Mouse (Mus musculus): ENCODE data around the gene Myo3b. TPM values are rescaled to one million over a fixed set of nuclear protein-coding genes. Genes with fewer than 3 reads are reported as not detected.
"Not testable (repeated sequence)": the region's sequence is repeated elsewhere in the genome, so short reads cannot be mapped to it uniquely, and the experiment has no call there.

Gene Myo3b
- total RNA-seq (2021) (under 1 TPM in 1 of 2 experiments, not detected in 1; 0.08 TPM), polyA plus RNA-seq (2012; rRNA removed) (not detected in 2 replicates)
- long read RNA-seq = 0 reads

DNA sequence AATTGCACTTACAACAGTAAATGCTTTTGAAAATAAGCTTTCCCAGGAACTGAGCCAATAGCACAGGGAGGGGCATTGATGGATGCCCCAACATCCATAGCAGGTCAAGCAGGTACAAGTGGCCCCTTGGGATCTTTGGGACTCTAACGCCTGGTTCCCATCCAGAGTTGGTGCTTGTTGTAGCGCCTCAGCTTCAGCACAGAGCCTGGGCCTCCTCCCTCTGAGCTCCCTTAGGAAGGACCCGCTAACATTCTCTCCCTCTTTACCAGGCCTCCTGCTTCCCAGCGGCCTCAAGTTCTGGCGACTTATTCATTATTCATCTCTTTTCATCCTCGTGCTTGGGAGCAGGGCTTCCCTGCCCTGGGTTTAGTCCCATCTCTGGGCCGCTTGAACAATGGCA lies at the start of gene Myo3b:
Gene Myo3b (plus strand): TSS at position 375 of the 400 bp plus-strand sequence.
- TF ChIP-seq POLR2A (IDR thresholded peaks at IDR 0.05; ENCODE audit: insufficient read depth, low read depth, low read length) = no peak
- no peak for TF ChIP-seq EP300 (IDR thresholded peaks at IDR 0.05; ENCODE audit: insufficient read depth, low read depth, low read length)
- no peak for TF ChIP-seq CTCF (IDR thresholded peaks at IDR 0.05)
- intact Hi-C loops (cut with DNase I) = no loop called here
- WGBS = 40% methylated on average over 7 of the region's 7 CpGs
- no peak within 1 kb of the TSS for H3K9ac ChIP-seq (ENCODE audit: low read depth, low read length)
- H3K36me3 ChIP-seq (ENCODE audit: control insufficient read depth, insufficient read depth, low read length) = no peaks in the 10 kb centered on the region
- no peaks in the 10 kb centered on the region for H3K27me3 ChIP-seq (ENCODE audit: control insufficient read depth, insufficient read depth, low read length)
- no peaks in the 10 kb centered on the region for H3K79me2 ChIP-seq (replicated peaks; ENCODE audit: control insufficient read depth, insufficient read depth, low read length)
- DNase-seq = no peak
- no peak within 1 kb of the TSS for H3K27ac ChIP-seq
- H3K4me3 ChIP-seq = no peak within 1 kb of the TSS
- no peaks in the 10 kb centered on the region for H3K4me1 ChIP-seq (ENCODE audit: control insufficient read depth, insufficient read depth, low read length)

- intact Hi-C loops (cut with DNase I) = no loop called here
- Histone ChIP-seq H3K4me3 (no peak overlapping the region), H3K79me2 (replicated peaks; ENCODE audit: control insufficient read depth, insufficient read depth, low read length) (no peaks in the 10 kb centered on the region), H3K27ac (no peak overlapping the region), H3K36me3 (ENCODE audit: control insufficient read depth, insufficient read depth, low read length) (peaks cover 14% of the 10 kb centered on the region), H3K27me3 (ENCODE audit: control insufficient read depth, insufficient read depth, low read length) (no peaks in the 10 kb centered on the region), H3K4me1 (ENCODE audit: control insufficient read depth, insufficient read depth, low read length) (no peaks in the 10 kb centered on the region), H3K9ac (ENCODE audit: low read depth, low read length) (no peak overlapping the region)
- WGBS = 81% methylated on average over 6 of the region's 6 CpGs
- no peak for DNase-seq
- no peak for TF ChIP-seq POLR2A (IDR thresholded peaks at IDR 0.05; ENCODE audit: insufficient read depth, low read depth, low read length)
- TF ChIP-seq CTCF (IDR thresholded peaks at IDR 0.05) = no peak
- no peak for TF ChIP-seq EP300 (IDR thresholded peaks at IDR 0.05; ENCODE audit: insufficient read depth, low read depth, low read length)
Observed at GRCm38 (mm10) chr2:69989224-69989623, 49.7 kb upstream of the Myo3b start.

GRCm38 (mm10) chr2:69990647-69991046 lies 48.3 kb upstream of the Myo3b start:
- Histone ChIP-seq H3K4me3 (no peak overlapping the region), H3K27me3 (ENCODE audit: control insufficient read depth, insufficient read depth, low read length) (no peaks in the 10 kb centered on the region), H3K79me2 (replicated peaks; ENCODE audit: control insufficient read depth, insufficient read depth, low read length) (no peaks in the 10 kb centered on the region), H3K27ac (no peak overlapping the region), H3K36me3 (ENCODE audit: control insufficient read depth, insufficient read depth, low read length) (peaks cover 17% of the 10 kb centered on the region), H3K4me1 (ENCODE audit: control insufficient read depth, insufficient read depth, low read length) (no peaks in the 10 kb centered on the region), H3K9ac (ENCODE audit: low read depth, low read length) (no peak overlapping the region)
- 56% methylated on average over 2 of the region's 2 CpGs for WGBS
- intact Hi-C loops (cut with DNase I) = no loop called here
- TF ChIP-seq POLR2A (IDR thresholded peaks at IDR 0.05; ENCODE audit: insufficient read depth, low read depth, low read length) (no peak), CTCF (IDR thresholded peaks at IDR 0.05) (0 out of 2 replicates have a peak, but pooled peaks have one; percentile 14)
- no peak for DNase-seq

GRCm38 (mm10) chr2:69994082-69994736 lies 44.7 kb upstream of the Myo3b start:
- DNase-seq; H3K4me3 ChIP-seq; H3K27me3 ChIP-seq (ENCODE audit: control insufficient read depth, insufficient read depth, low read length); intact Hi-C loops (cut with DNase I); H3K9ac ChIP-seq (ENCODE audit: low read depth, low read length); H3K79me2 ChIP-seq (replicated peaks; ENCODE audit: control insufficient read depth, insufficient read depth, low read length); H3K27ac ChIP-seq; H3K4me1 ChIP-seq (ENCODE audit: control insufficient read depth, insufficient read depth, low read length): not testable (repeated sequence)
- 62% methylated on average over 3 of the region's 3 CpGs for WGBS
- peaks cover 13% of the 10 kb centered on the region for H3K36me3 ChIP-seq (ENCODE audit: control insufficient read depth, insufficient read depth, low read length)

- intact Hi-C loops (cut with DNase I) = no loop called here
- no peak overlapping the region for H3K4me3 ChIP-seq
- H3K27ac ChIP-seq = no peak overlapping the region
- no peak for TF ChIP-seq POLR2A (IDR thresholded peaks at IDR 0.05; ENCODE audit: insufficient read depth, low read depth, low read length)
- no peak for TF ChIP-seq CTCF (IDR thresholded peaks at IDR 0.05)
- no peak for TF ChIP-seq EP300 (IDR thresholded peaks at IDR 0.05; ENCODE audit: insufficient read depth, low read depth, low read length)
- no peaks in the 10 kb centered on the region for H3K4me1 ChIP-seq (ENCODE audit: control insufficient read depth, insufficient read depth, low read length)
- no peak for DNase-seq
- no peak overlapping the region for H3K9ac ChIP-seq (ENCODE audit: low read depth, low read length)
- no peaks in the 10 kb centered on the region for H3K27me3 ChIP-seq (ENCODE audit: control insufficient read depth, insufficient read depth, low read length)
- H3K36me3 ChIP-seq (ENCODE audit: control insufficient read depth, insufficient read depth, low read length) = peaks cover 10% of the 10 kb centered on the region
- WGBS = 61% methylated on average over 2 of the region's 2 CpGs
- no peaks in the 10 kb centered on the region for H3K79me2 ChIP-seq (replicated peaks; ENCODE audit: control insufficient read depth, insufficient read depth, low read length)
Observed at GRCm38 (mm10) chr2:69994779-69995178, 44.1 kb upstream of the Myo3b start.

DNA sequence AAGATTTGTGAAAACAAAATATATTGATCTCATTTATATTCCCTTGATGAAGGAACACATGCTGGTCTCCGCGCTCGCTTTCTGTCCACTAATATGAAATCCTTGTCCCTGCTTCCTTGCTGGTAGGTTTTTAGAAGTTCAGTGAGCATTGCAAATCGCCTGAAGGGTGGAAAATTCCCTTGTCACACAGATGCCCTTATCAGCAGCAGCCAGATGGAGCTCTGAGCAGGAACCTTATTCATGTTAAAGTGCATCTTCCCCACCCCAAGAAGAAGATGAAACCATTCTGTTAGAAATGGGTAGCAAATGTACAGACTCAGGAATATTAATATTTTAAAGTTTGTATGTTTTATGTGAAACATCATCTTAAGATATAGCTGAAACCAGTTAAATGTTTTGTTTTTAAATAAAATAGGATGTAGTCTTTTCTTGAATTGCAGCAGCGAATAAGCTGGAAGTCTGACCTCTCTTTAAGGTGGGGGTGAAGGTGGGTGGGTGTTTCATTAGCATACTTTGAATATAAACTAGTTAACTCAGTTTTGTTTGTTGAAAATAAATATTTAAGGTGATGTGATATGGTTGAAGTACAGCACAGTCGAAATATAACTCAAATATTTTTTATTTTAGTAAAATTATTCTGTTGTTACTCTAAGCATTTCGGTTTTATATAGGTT lies 39.7 kb upstream of the Myo3b start:
- 84% methylated on average over 7 of the region's 7 CpGs for WGBS
- Histone ChIP-seq H3K79me2 (replicated peaks; ENCODE audit: control insufficient read depth, insufficient read depth, low read length) (no peaks in the 10 kb centered on the region), H3K4me1 (ENCODE audit: control insufficient read depth, insufficient read depth, low read length) (no peaks in the 10 kb centered on the region), H3K36me3 (ENCODE audit: control insufficient read depth, insufficient read depth, low read length) (peaks cover 3% of the 10 kb centered on the region; the same call in 1 of the 2 replicates), H3K27ac (no peak overlapping the region), H3K9ac (ENCODE audit: low read depth, low read length) (no peak overlapping the region), H3K4me3 (no peak overlapping the region), H3K27me3 (ENCODE audit: control insufficient read depth, insufficient read depth, low read length) (no peaks in the 10 kb centered on the region)
- TF ChIP-seq CTCF (IDR thresholded peaks at IDR 0.05) (no peak), POLR2A (IDR thresholded peaks at IDR 0.05; ENCODE audit: insufficient read depth, low read depth, low read length) (no peak), EP300 (IDR thresholded peaks at IDR 0.05; ENCODE audit: insufficient read depth, low read depth, low read length) (no peak)
- no peak for DNase-seq
- intact Hi-C loops (cut with DNase I) = no loop called here

Data from heart, adult 2 months (tissue).